Mouse (Mus musculus): ENCODE measurements at regions not wholly inside any gene's neighbourhood (a gene's known extent, or its start where the extent isn't known, plus 50 kb on each side); places are given as distances from the start of the nearest gene placed in this dataset.

GRCm38 (mm10) chr5:133940841-133941240, 158.7 kb upstream of the Castor2 start:
- Histone ChIP-seq H3K27ac (ENCODE audit: low read length) (peak overlapping the region; percentile 75), H3K4me2 (ENCODE audit: low read length) (no peak overlapping the region), H3K9me3 (ENCODE audit: control insufficient read depth, low read length) (no peaks in the 10 kb centered on the region), H3K4me1 (replicated peaks; ENCODE audit: control insufficient read depth, insufficient read depth, low read length) (peaks cover 27% of the 10 kb centered on the region), H3K27me3 (replicated peaks; ENCODE audit: control insufficient read depth, insufficient read depth, low read length) (no peaks in the 10 kb centered on the region), H3K4me3 (replicated peaks; ENCODE audit: low read length) (no peak overlapping the region), H3K9ac (replicated peaks; ENCODE audit: low read depth, low read length) (no peak overlapping the region), H3K36me3 (ENCODE audit: control insufficient read depth, insufficient read depth) (no peaks in the 10 kb centered on the region)
- 52% methylated on average over 3 of the region's 3 CpGs for whole genome bisulfite sequencing
- peak; percentile 76 for ATAC-seq

- Histone ChIP-seq H3K27ac (ENCODE audit: low read length) (peak overlapping the region; percentile 87), H3K9ac (replicated peaks; ENCODE audit: low read depth, low read length) (no peak overlapping the region), H3K9me3 (ENCODE audit: control insufficient read depth, low read length) (no peaks in the 10 kb centered on the region), H3K27me3 (replicated peaks; ENCODE audit: control insufficient read depth, insufficient read depth, low read length) (no peaks in the 10 kb centered on the region), H3K36me3 (ENCODE audit: control insufficient read depth, insufficient read depth) (no peaks in the 10 kb centered on the region), H3K4me1 (replicated peaks; ENCODE audit: control insufficient read depth, insufficient read depth, low read length) (peaks cover 29% of the 10 kb centered on the region), H3K4me3 (replicated peaks; ENCODE audit: low read length) (no peak overlapping the region), H3K4me2 (ENCODE audit: low read length) (no peak overlapping the region)
- WGBS, result 50% methylated on average over 2 of the region's 2 CpGs
- ATAC-seq, result no peak
Measured at GRCm38 (mm10) chr5:133940030-133940429, 159.5 kb upstream of the Castor2 start.

- Histone ChIP-seq H3K27me3 (replicated peaks; ENCODE audit: control insufficient read depth, insufficient read depth, low read length) (no peaks in the 10 kb centered on the region), H3K4me2 (ENCODE audit: low read length) (no peak overlapping the region), H3K9ac (replicated peaks; ENCODE audit: low read depth, low read length) (no peak overlapping the region), H3K4me1 (replicated peaks; ENCODE audit: control insufficient read depth, insufficient read depth, low read length) (peaks cover 24% of the 10 kb centered on the region), H3K9me3 (ENCODE audit: control insufficient read depth, low read length) (no peaks in the 10 kb centered on the region), H3K4me3 (replicated peaks; ENCODE audit: low read length) (no peak overlapping the region), H3K36me3 (ENCODE audit: control insufficient read depth, insufficient read depth) (no peaks in the 10 kb centered on the region), H3K27ac (ENCODE audit: low read length) (peak overlapping the region; percentile 82)
- ATAC-seq, result peak; percentile 78
- 15% methylated on average over 9 of the region's 9 CpGs for WGBS
Measured at GRCm38 (mm10) chr5:133937967-133938918, 161.3 kb upstream of the Castor2 start.

GRCm38 (mm10) chr5:133935451-133935850, 164.1 kb upstream of the Castor2 start:
- no peaks in the 10 kb centered on the region for H3K36me3 ChIP-seq (ENCODE audit: control insufficient read depth, insufficient read depth)

GRCm38 (mm10) chr5:133935006-133935405, 164.5 kb upstream of the Castor2 start:
- Histone ChIP-seq H3K9me3 (ENCODE audit: control insufficient read depth, low read length) (no peaks in the 10 kb centered on the region), H3K4me3 (replicated peaks; ENCODE audit: low read length) (no peak overlapping the region), H3K27ac (ENCODE audit: low read length) (no peak overlapping the region), H3K36me3 (ENCODE audit: control insufficient read depth, insufficient read depth) (no peaks in the 10 kb centered on the region), H3K9ac (replicated peaks; ENCODE audit: low read depth, low read length) (no peak overlapping the region), H3K4me2 (ENCODE audit: low read length) (no peak overlapping the region), H3K4me1 (replicated peaks; ENCODE audit: control insufficient read depth, insufficient read depth, low read length) (peaks cover 23% of the 10 kb centered on the region), H3K27me3 (replicated peaks; ENCODE audit: control insufficient read depth, insufficient read depth, low read length) (no peaks in the 10 kb centered on the region)
- 63% methylated on average over 6 of the region's 6 CpGs for WGBS
- ATAC-seq, result no peak

More at GRCm38 (mm10) chr5:133935451-133935850, 164.1 kb upstream of the Castor2 start:
- H3K27me3 ChIP-seq (replicated peaks; ENCODE audit: control insufficient read depth, insufficient read depth, low read length), result no peaks in the 10 kb centered on the region
- no peak overlapping the region for H3K9ac ChIP-seq (replicated peaks; ENCODE audit: low read depth, low read length)
- no peak for ATAC-seq
- H3K9me3 ChIP-seq (ENCODE audit: control insufficient read depth, low read length), result no peaks in the 10 kb centered on the region
- H3K4me3 ChIP-seq (replicated peaks; ENCODE audit: low read length), result no peak overlapping the region
- H3K4me1 ChIP-seq (replicated peaks; ENCODE audit: control insufficient read depth, insufficient read depth, low read length), result peaks cover 24% of the 10 kb centered on the region
- H3K4me2 ChIP-seq (ENCODE audit: low read length), result no peak overlapping the region
- 79% methylated on average over 6 of the region's 6 CpGs for WGBS
- H3K27ac ChIP-seq (ENCODE audit: low read length), result no peak overlapping the region

GRCm38 (mm10) chr5:133930101-133930500, 169.4 kb upstream of the Castor2 start:
- Histone ChIP-seq H3K9ac (replicated peaks; ENCODE audit: low read depth, low read length) (no peak overlapping the region), H3K9me3 (ENCODE audit: control insufficient read depth, low read length) (no peaks in the 10 kb centered on the region), H3K4me3 (replicated peaks; ENCODE audit: low read length) (no peak overlapping the region), H3K4me2 (ENCODE audit: low read length) (no peak overlapping the region), H3K27ac (ENCODE audit: low read length) (no peak overlapping the region), H3K36me3 (ENCODE audit: control insufficient read depth, insufficient read depth) (no peaks in the 10 kb centered on the region), H3K4me1 (replicated peaks; ENCODE audit: control insufficient read depth, insufficient read depth, low read length) (peaks cover 5% of the 10 kb centered on the region; the same call in 1 of the 2 replicates), H3K27me3 (replicated peaks; ENCODE audit: control insufficient read depth, insufficient read depth, low read length) (no peaks in the 10 kb centered on the region)
- 69% methylated on average over 5 of the region's 5 CpGs for WGBS
- no peak for ATAC-seq

GRCm38 (mm10) chr5:133927054-133927453, 172.5 kb upstream of the Castor2 start:
- no peaks in the 10 kb centered on the region for H3K36me3 ChIP-seq (ENCODE audit: control insufficient read depth, insufficient read depth)
- no peak overlapping the region for H3K4me2 ChIP-seq (ENCODE audit: low read length)
- H3K9me3 ChIP-seq (ENCODE audit: control insufficient read depth, low read length), result no peaks in the 10 kb centered on the region
- WGBS, result 61% methylated on average over 5 of the region's 5 CpGs
- H3K9ac ChIP-seq (replicated peaks; ENCODE audit: low read depth, low read length), result no peak overlapping the region
- no peak overlapping the region for H3K4me3 ChIP-seq (replicated peaks; ENCODE audit: low read length)
- H3K4me1 ChIP-seq (replicated peaks; ENCODE audit: control insufficient read depth, insufficient read depth, low read length), result peaks cover 8% of the 10 kb centered on the region; the same call in 1 of the 2 replicates
- no peak overlapping the region for H3K27ac ChIP-seq (ENCODE audit: low read length)
- ATAC-seq, result no peak
- no peaks in the 10 kb centered on the region for H3K27me3 ChIP-seq (replicated peaks; ENCODE audit: control insufficient read depth, insufficient read depth, low read length)

- H3K4me3 ChIP-seq (replicated peaks; ENCODE audit: low read length), result no peak overlapping the region
- peaks cover 8% of the 10 kb centered on the region; the same call in 1 of the 2 replicates for H3K4me1 ChIP-seq (replicated peaks; ENCODE audit: control insufficient read depth, insufficient read depth, low read length)
- no peaks in the 10 kb centered on the region for H3K27me3 ChIP-seq (replicated peaks; ENCODE audit: control insufficient read depth, insufficient read depth, low read length)
- H3K4me2 ChIP-seq (ENCODE audit: low read length), result no peak overlapping the region
- no peaks in the 10 kb centered on the region for H3K9me3 ChIP-seq (ENCODE audit: control insufficient read depth, low read length)
- no peaks in the 10 kb centered on the region for H3K36me3 ChIP-seq (ENCODE audit: control insufficient read depth, insufficient read depth)
- peak overlapping the region; percentile 41 for H3K27ac ChIP-seq (ENCODE audit: low read length)
- ATAC-seq, result peak; percentile 78; the same call in 1 of the 2 replicates
- 36% methylated on average over 5 of the region's 5 CpGs for WGBS
- no peak overlapping the region for H3K9ac ChIP-seq (replicated peaks; ENCODE audit: low read depth, low read length)
Measured at GRCm38 (mm10) chr5:133925184-133925900, 174.2 kb upstream of the Castor2 start.

- peaks cover 8% of the 10 kb centered on the region; the same call in 1 of the 2 replicates for H3K4me1 ChIP-seq (replicated peaks; ENCODE audit: control insufficient read depth, insufficient read depth, low read length)
- no peaks in the 10 kb centered on the region for H3K27me3 ChIP-seq (replicated peaks; ENCODE audit: control insufficient read depth, insufficient read depth, low read length)
- no peak overlapping the region for H3K4me3 ChIP-seq (replicated peaks; ENCODE audit: low read length)
- no peaks in the 10 kb centered on the region for H3K36me3 ChIP-seq (ENCODE audit: control insufficient read depth, insufficient read depth)
- H3K9me3 ChIP-seq (ENCODE audit: control insufficient read depth, low read length), result no peaks in the 10 kb centered on the region
- 53% methylated on average over 1 of the region's 1 CpGs for WGBS
- H3K27ac ChIP-seq (ENCODE audit: low read length), result no peak overlapping the region
- H3K9ac ChIP-seq (replicated peaks; ENCODE audit: low read depth, low read length), result no peak overlapping the region
- no peak overlapping the region for H3K4me2 ChIP-seq (ENCODE audit: low read length)
- ATAC-seq, result no peak
Measured at GRCm38 (mm10) chr5:133922181-133922580, 177.3 kb upstream of the Castor2 start.
